Mouse (Mus musculus): Measurements from ENCODE around the gene Tor4a. TPM values are rescaled to one million over a fixed set of nuclear protein-coding genes. Genes with fewer than 3 reads are reported as not detected.

Gene Tor4a
- polyA plus RNA-seq, 1 experiment from 2014 or later = 1.6 TPM

DNA sequence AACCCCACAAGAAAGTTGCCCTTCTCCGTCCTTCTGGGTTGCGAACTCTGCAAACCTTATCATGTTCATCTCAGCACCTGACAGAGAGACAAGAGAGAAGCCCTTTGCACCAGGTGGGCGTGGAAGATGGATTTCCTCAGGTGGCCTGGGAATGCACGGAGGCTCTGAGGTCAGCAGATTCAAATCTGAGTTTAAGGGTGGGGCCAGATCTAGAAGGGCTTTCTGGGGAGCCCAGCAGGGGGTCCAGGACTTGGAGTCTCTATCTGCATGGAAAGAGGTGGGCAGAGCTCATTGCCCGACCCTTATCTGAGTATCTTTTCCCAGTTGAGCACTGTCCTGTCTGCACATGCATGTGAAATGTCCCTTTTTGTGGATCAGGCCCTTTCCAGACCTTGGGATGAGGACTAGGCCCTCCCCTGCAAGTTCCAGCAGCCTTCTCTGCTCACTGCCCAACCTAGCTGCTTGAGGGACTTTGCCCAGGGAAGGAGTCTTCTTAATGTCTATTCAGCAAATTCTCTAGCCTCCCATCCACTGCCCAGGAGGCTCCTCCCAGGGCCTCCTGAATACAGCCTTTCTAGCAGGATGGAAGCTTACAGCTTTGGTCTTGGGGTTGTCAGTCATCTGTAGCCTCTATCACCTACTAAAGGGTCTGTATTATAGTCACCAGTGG, 38.0 kb upstream of the Tor4a start:
- H3K4me2 ChIP-seq (replicated peaks) = no peak overlapping the region
- no peak overlapping the region for H3K27ac ChIP-seq (replicated peaks)
- no peak for ATAC-seq (ENCODE audit: low FRiP score, low read depth)
- no peak overlapping the region for H3K4me3 ChIP-seq
- 71% methylated on average over 5 of the region's 5 CpGs for WGBS
- H3K27me3 ChIP-seq = peaks cover 21% of the 10 kb centered on the region
- no peaks in the 10 kb centered on the region for H3K9me3 ChIP-seq
- H3K9ac ChIP-seq (replicated peaks) = no peak overlapping the region
- H3K36me3 ChIP-seq = no peaks in the 10 kb centered on the region
- H3K4me1 ChIP-seq = no peaks in the 10 kb centered on the region

DNA sequence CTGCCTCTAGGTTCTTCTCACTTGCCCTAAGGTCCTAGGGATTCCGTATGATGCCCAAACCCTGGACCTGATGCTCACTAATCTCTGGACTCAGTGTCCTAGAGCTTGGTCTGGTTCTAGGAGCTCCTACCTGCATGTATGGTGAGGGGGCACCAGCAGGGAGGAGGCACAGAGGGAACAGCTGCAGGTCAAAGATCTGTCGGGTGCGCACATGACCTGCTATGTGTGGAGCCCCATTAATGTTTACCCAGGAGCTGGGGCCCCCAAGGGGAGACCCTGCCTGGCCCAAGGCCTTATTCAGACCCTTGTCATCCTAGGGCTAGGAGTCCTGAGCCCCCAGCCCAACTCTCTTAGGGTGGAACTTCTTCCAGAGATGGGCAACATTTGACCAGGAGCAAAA, 37.4 kb upstream of the Tor4a start, which contains the start of gene Slc34a3:
Gene Slc34a3 (minus strand): TSS at position 315 of the 400 bp plus-strand sequence.
- Histone ChIP-seq H3K27me3 (peaks cover 24% of the 10 kb centered on the region), H3K4me3 (no peak within 1 kb of the TSS), H3K36me3 (no peaks in the 10 kb centered on the region), H3K4me1 (no peaks in the 10 kb centered on the region), H3K9ac (replicated peaks) (no peak within 1 kb of the TSS), H3K9me3 (no peaks in the 10 kb centered on the region), H3K27ac (replicated peaks) (no peak within 1 kb of the TSS), H3K4me2 (replicated peaks) (no peak within 1 kb of the TSS)
- no peak for ATAC-seq (ENCODE audit: low FRiP score, low read depth)
- 84% methylated on average over 3 of the region's 3 CpGs for WGBS

DNA sequence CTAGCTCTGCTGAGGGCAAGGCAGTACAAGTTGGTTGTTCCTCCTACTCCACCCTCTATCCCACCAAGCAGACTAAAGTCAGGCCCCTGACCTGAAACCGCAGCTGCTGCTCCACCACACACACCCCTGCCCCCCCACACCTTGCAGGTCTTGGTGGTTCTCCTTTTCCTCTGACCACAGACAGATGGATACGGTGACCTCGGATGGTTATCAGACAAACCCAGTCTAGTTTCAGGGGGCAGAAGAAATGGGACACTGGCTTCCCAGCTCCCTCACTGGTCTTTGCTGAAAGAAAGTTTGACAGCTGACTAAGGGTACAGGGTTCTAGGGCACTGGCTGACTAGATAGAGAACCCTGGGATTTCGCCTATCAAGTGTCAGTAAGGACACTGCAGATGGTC, 36.7 kb upstream of the Tor4a start:
- H3K27me3 ChIP-seq = peaks cover 21% of the 10 kb centered on the region
- 77% methylated on average over 4 of the region's 4 CpGs for WGBS
- no peak overlapping the region for H3K9ac ChIP-seq (replicated peaks)
- no peak overlapping the region for H3K4me2 ChIP-seq (replicated peaks)
- no peaks in the 10 kb centered on the region for H3K36me3 ChIP-seq
- H3K4me1 ChIP-seq = peaks cover 4% of the 10 kb centered on the region; the same call in 1 of the 2 replicates
- H3K9me3 ChIP-seq = no peaks in the 10 kb centered on the region
- ATAC-seq (ENCODE audit: low FRiP score, low read depth) = no peak
- H3K4me3 ChIP-seq = no peak overlapping the region
- H3K27ac ChIP-seq (replicated peaks) = no peak overlapping the region

DNA sequence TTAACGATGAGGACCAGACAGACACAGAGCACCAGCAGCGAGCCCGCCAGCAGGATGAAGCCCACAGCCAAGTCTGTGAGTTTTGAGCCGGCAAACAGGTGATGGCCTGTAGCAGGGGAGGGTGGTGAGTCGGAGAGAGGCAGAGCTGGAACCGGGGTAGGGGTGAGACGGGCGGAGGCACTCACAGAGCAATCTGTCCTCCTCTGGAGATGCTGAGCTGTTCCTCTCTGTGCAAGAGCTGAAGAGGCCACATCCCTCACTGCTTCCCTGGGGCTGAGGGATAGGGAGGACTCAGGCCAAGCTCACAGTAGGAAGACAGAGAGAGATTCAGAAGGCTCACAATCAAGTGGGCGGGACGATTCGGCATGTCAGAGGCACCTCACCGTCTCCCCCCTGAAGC, 34.4 kb upstream of the Tor4a start:
- 50% methylated on average over 12 of the region's 12 CpGs for WGBS
- Histone ChIP-seq H3K4me1 (peaks cover 4% of the 10 kb centered on the region; the same call in 1 of the 2 replicates), H3K4me2 (replicated peaks) (no peak overlapping the region), H3K36me3 (no peaks in the 10 kb centered on the region), H3K4me3 (no peak overlapping the region), H3K9ac (replicated peaks) (no peak overlapping the region), H3K27ac (replicated peaks) (no peak overlapping the region), H3K27me3 (peaks cover 21% of the 10 kb centered on the region), H3K9me3 (no peaks in the 10 kb centered on the region)
- no peak for ATAC-seq (ENCODE audit: low FRiP score, low read depth)

DNA sequence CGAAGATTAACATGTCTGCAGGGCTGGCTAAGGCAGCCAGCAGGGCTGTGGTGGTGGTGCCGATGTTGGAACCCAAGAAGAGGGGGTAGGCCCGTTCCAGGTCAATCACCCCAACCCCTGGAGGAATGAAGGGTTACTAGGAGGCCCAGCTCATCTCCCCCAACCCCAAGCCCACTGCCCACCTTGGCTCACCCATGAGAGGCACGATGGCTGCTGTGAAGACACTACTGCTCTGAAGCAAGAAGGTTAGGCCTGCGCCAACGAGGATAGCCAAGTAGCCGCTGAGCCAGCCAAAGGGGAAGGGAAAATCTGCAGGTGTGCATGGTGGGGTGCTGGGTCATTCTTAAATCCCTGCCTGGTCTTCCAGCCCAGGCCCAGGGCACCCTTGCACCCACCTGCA, 33.9 kb upstream of the Tor4a start:
- H3K36me3 ChIP-seq = no peaks in the 10 kb centered on the region
- H3K4me2 ChIP-seq (replicated peaks) = no peak overlapping the region
- H3K9ac ChIP-seq (replicated peaks) = no peak overlapping the region
- H3K4me1 ChIP-seq = peaks cover 7% of the 10 kb centered on the region
- no peaks in the 10 kb centered on the region for H3K9me3 ChIP-seq
- H3K27ac ChIP-seq (replicated peaks) = no peak overlapping the region
- H3K4me3 ChIP-seq = no peak overlapping the region
- no peak for ATAC-seq (ENCODE audit: low FRiP score, low read depth)
- 85% methylated on average over 7 of the region's 7 CpGs for WGBS
- H3K27me3 ChIP-seq = peaks cover 21% of the 10 kb centered on the region

DNA sequence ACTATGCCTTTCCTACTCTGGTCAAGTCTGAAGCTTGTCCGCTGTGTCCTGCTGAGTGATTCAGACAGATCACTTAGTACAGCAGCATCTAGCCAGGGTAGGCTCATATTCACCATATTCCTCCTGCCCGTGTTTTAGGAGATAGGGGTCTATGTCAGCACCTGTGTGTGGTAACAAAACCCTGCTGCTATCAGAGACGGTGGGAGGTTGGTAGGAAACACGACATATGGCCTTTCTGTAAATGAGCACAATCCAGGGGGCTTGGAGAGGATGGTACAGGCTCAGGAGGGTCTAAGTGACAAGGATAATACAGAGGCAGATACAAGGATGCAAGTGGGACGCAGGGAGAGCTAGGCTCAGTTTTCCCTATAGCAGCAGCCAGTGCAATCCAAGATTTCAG, 32.9 kb upstream of the Tor4a start:
- H3K9ac ChIP-seq (replicated peaks) = no peak overlapping the region
- peaks cover 11% of the 10 kb centered on the region for H3K4me1 ChIP-seq
- no peak for ATAC-seq (ENCODE audit: low FRiP score, low read depth)
- peaks cover 21% of the 10 kb centered on the region for H3K27me3 ChIP-seq
- WGBS = 88% methylated on average over 5 of the region's 5 CpGs
- H3K27ac ChIP-seq (replicated peaks) = no peak overlapping the region
- H3K4me2 ChIP-seq (replicated peaks) = no peak overlapping the region
- H3K4me3 ChIP-seq = no peak overlapping the region
- H3K36me3 ChIP-seq = no peaks in the 10 kb centered on the region
- no peaks in the 10 kb centered on the region for H3K9me3 ChIP-seq

DNA sequence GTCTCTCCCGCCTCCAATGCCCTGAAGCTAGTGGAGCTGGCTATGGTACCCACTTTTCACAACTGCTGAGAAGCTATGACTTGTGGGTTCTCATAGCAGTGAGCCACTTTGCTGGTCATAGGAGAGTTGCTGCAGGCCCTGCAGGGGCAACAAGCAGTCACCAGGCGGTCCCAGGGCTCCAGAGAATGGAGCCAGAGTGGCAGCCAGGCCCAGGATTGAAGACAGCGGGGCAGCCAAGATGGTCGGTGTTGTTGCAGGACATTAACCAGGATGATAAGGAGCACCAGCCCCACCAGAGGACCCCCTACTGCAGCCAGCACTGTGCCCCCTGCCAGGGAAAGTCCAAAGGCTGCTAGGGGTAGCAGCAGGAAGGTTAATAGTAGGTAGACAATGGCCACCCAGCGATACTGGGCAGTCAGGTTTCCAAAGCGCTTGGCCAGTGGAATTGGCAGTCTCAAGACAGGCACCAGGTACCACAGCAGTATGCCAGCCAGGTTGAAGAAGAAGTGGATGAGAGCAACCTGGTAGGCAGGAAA, 32.4 kb upstream of the Tor4a start:
- H3K27ac ChIP-seq (replicated peaks) = 0 out of 2 replicates have a peak overlapping the region, but pooled peaks have one; percentile 44
- H3K4me2 ChIP-seq (replicated peaks) = peak overlapping the region; percentile 34; the same call in 1 of the 2 replicates
- peaks cover 11% of the 10 kb centered on the region for H3K4me1 ChIP-seq
- no peak overlapping the region for H3K4me3 ChIP-seq
- no peak for ATAC-seq (ENCODE audit: low FRiP score, low read depth)
- no peaks in the 10 kb centered on the region for H3K36me3 ChIP-seq
- H3K9ac ChIP-seq (replicated peaks) = no peak overlapping the region
- peaks cover 21% of the 10 kb centered on the region for H3K27me3 ChIP-seq
- no peaks in the 10 kb centered on the region for H3K9me3 ChIP-seq
- whole genome bisulfite sequencing = 70% methylated on average over 6 of the region's 6 CpGs

DNA sequence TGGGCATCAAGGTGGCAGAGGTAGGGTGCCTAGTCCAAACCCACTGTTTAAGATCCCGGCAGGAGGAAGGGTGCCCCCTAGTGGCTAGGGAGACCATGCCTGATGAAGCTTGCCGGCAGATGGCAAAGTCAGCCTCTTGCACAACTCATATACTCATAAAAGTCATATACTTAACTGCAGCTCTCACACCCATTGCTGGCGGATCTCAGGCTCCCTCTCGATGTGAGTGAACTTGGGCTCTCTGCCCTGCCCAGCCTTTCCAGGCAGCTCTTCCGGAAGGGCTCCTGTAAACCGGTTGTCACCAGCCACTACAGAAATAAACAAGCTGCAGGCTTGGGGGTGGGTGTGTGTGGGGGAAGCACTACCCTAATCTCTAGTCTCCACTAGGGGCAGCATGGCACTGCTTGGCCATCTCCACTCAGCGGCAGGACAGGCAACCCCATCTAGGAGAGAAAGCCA, 31.8 kb upstream of the Tor4a start:
- no peaks in the 10 kb centered on the region for H3K9me3 ChIP-seq
- no peak overlapping the region for H3K9ac ChIP-seq (replicated peaks)
- H3K4me1 ChIP-seq = peaks cover 15% of the 10 kb centered on the region
- WGBS = 0% methylated on average over 7 of the region's 7 CpGs
- no peaks in the 10 kb centered on the region for H3K36me3 ChIP-seq
- peak overlapping the region; percentile 6; the same call in 1 of the 2 replicates for H3K4me3 ChIP-seq
- ATAC-seq (ENCODE audit: low FRiP score, low read depth) = no peak
- H3K27me3 ChIP-seq = peaks cover 21% of the 10 kb centered on the region
- H3K27ac ChIP-seq (replicated peaks) = peak overlapping the region; percentile 44; the same call in 1 of the 2 replicates
- H3K4me2 ChIP-seq (replicated peaks) = peak overlapping the region; percentile 34

DNA sequence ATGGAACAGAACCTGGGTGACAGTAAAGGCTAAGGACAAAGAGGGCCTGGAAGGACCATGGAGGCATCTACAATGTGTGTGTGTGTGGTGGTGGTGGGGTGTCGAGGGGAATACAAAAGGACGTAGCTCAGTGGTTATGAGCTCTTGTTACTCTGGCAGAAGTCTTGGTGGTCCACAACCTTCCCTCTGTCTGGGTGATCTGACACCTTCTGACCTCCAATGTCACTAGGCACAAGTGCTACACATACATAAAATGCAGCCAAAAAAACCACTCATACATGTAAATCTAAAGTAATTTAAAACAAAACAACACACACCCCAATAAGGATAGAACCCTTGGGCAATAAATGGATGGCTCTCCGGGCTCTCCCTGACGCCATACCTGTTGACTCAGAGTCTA, 30.7 kb upstream of the Tor4a start:
- no peak overlapping the region for H3K27ac ChIP-seq (replicated peaks)
- H3K4me1 ChIP-seq = peaks cover 22% of the 10 kb centered on the region
- 88% methylated on average over 4 of the region's 4 CpGs for WGBS

DNA sequence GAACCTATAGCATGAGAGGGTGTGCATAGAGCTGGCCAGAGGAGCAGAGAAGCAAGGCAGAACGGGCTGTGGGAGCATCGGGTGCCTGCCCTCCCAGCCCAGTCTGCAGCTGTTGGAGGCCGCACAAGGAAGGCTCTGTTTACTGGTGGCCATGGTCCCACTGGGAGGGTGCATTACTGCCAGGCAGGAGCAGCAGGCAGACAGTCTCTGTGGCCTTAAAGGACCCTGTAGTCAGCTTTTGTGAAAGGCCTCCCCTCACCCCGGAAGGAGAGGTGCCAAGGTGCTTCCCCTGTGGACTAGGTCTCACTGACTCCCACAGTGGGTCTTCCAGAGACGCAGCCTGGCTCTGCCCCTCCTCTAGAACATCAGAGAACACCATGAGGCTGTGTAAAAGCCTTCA, 30.2 kb upstream of the Tor4a start:
- peaks cover 2% of the 10 kb centered on the region for H3K36me3 ChIP-seq
- no peak for ATAC-seq (ENCODE audit: low FRiP score, low read depth)
- no peak overlapping the region for H3K9ac ChIP-seq (replicated peaks)
- no peak overlapping the region for H3K27ac ChIP-seq (replicated peaks)
- peaks cover 18% of the 10 kb centered on the region for H3K27me3 ChIP-seq
- no peaks in the 10 kb centered on the region for H3K9me3 ChIP-seq
- H3K4me3 ChIP-seq = no peak overlapping the region
- 86% methylated on average over 5 of the region's 5 CpGs for WGBS
- H3K4me2 ChIP-seq (replicated peaks) = no peak overlapping the region
- H3K4me1 ChIP-seq = peaks cover 22% of the 10 kb centered on the region

More for the DNA sequence above, 30.7 kb upstream of the Tor4a start:
- Histone ChIP-seq H3K4me3 (no peak overlapping the region), H3K27me3 (peaks cover 20% of the 10 kb centered on the region), H3K36me3 (no peaks in the 10 kb centered on the region), H3K9me3 (no peaks in the 10 kb centered on the region), H3K4me2 (replicated peaks) (no peak overlapping the region), H3K9ac (replicated peaks) (no peak overlapping the region)
- no peak for ATAC-seq (ENCODE audit: low FRiP score, low read depth)

DNA sequence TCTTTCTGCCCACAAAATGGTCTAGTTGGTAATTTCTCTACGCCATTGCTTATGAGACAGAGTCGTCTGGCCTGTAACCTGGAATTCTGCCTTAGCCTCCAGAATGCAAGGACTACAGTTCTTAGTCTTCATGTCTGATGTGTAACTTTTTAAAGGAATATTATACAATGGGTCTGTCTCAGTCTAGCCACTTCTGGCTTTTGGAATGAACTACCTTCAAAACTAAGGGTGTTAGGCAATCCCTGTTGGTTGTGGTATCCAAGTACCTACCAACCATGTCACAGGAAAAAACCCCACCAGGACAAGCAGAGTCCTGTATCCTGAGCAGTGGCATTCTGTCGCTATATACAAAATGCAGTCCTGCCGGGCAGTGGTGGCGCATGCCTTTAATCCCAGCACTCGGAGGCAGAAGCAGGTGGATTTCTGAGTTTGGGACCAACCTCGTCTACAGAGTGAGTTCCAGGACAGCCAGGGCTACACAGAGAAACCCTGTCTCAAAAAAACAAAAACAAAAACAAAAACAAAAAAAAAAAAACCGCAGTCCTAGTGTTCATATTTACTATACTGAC, 29.2 kb upstream of the Tor4a start:
- 74% methylated on average over 8 of the region's 8 CpGs for WGBS

More for the DNA sequence above, 29.2 kb upstream of the Tor4a start:
- Histone ChIP-seq H3K9me3 (no peaks in the 10 kb centered on the region), H3K4me3 (peak overlapping the region; percentile 72), H3K4me2 (replicated peaks) (peak overlapping the region; percentile 52), H3K9ac (replicated peaks) (peak overlapping the region; percentile 60; the same call in 1 of the 2 replicates), H3K36me3 (peaks cover 12% of the 10 kb centered on the region), H3K4me1 (peaks cover 22% of the 10 kb centered on the region), H3K27ac (replicated peaks) (peak overlapping the region; percentile 97), H3K27me3 (peaks cover 18% of the 10 kb centered on the region)
- no peak for ATAC-seq (ENCODE audit: low FRiP score, low read depth)

All from midbrain, embryonic 12.5 days (tissue).